Mouse (Mus musculus) telencephalon, adult 2 months (tissue): Measurements from ENCODE around the gene Cyp2e1.
"Not testable (repeated sequence)": the region's sequence is repeated elsewhere in the genome, so short reads cannot be mapped to it uniquely, and the experiment has no call there.

Experiments
- DNase-seq: peaks from one replicate; pipeline ENCODE4 v3.0.0-alpha.2; 2011; ENCODE audit warnings: low read depth, low spot score

The Cyp2e1 gene

GRCm38 (mm10) chr7:140763447-140764020, at the start of gene Cyp2e1:
Cyp2e1 (plus strand) TSS chr7:140763739.
- no peak for DNase-seq

- DNase-seq: no peak
These were observed 46.1 kb upstream of the Cyp2e1 start for GRCm38 (mm10) chr7:140717155-140718055.

GRCm38 (mm10) chr7:140721095-140721494, 42.4 kb upstream of the Cyp2e1 start:
- no peak for DNase-seq

- no peak for DNase-seq
These were observed 38.0 kb upstream of the Cyp2e1 start for GRCm38 (mm10) chr7:140725558-140725957.

GRCm38 (mm10) chr7:140733162-140733561, 30.4 kb upstream of the Cyp2e1 start:
- no peak for DNase-seq

- DNase-seq: no peak
These were observed 16.1 kb upstream of the Cyp2e1 start for GRCm38 (mm10) chr7:140747402-140747801.

- no peak for DNase-seq
These were observed 15.3 kb upstream of the Cyp2e1 start for GRCm38 (mm10) chr7:140748116-140748826.

GRCm38 (mm10) chr7:140748827-140749160, 14.7 kb upstream of the Cyp2e1 start:
- no peak for DNase-seq

GRCm38 (mm10) chr7:140754556-140754955, 9.0 kb upstream of the Cyp2e1 start:
- DNase-seq: no peak

GRCm38 (mm10) chr7:140756151-140756854, 7.2 kb upstream of the Cyp2e1 start:
- no peak for DNase-seq

- DNase-seq: no peak
These were observed 2.9 kb upstream of the Cyp2e1 start for GRCm38 (mm10) chr7:140760647-140761046.

- DNase-seq: not testable (repeated sequence)
These were observed 1.9 kb downstream of the Cyp2e1 start for GRCm38 (mm10) chr7:140765391-140765790.

GRCm38 (mm10) chr7:140765888-140766739, 2.6 kb downstream of the Cyp2e1 start:
- DNase-seq: no peak

GRCm38 (mm10) chr7:140780548-140780947, 17.0 kb downstream of the Cyp2e1 start:
- no peak for DNase-seq

- DNase-seq: no peak
These were observed 24.0 kb downstream of the Cyp2e1 start, which contains the start of gene Syce1 for GRCm38 (mm10) chr7:140787406-140788052. Syce1 (minus strand) TSS chr7:140787852.

- DNase-seq: no peak
These were observed 24.5 kb downstream of the Cyp2e1 start for GRCm38 (mm10) chr7:140788053-140788435.

- DNase-seq: no peak
These were observed 30.0 kb downstream of the Cyp2e1 start for GRCm38 (mm10) chr7:140793541-140793940.

- DNase-seq: no peak
These were observed 34.1 kb downstream of the Cyp2e1 start for GRCm38 (mm10) chr7:140797619-140798018.

GRCm38 (mm10) chr7:140798212-140798611, 34.7 kb downstream of the Cyp2e1 start:
- no peak for DNase-seq

- no peak for DNase-seq
These were observed 39.1 kb downstream of the Cyp2e1 start for GRCm38 (mm10) chr7:140802629-140803028.
